Mouse (Mus musculus): Measurements from ENCODE around the gene Timm29. TPM values are rescaled to one million over a fixed set of nuclear protein-coding genes. Genes with fewer than 3 reads are reported as not detected.

Timm29 gene
- polyA plus RNA-seq, 1 experiment = 14.7 TPM

DNA sequence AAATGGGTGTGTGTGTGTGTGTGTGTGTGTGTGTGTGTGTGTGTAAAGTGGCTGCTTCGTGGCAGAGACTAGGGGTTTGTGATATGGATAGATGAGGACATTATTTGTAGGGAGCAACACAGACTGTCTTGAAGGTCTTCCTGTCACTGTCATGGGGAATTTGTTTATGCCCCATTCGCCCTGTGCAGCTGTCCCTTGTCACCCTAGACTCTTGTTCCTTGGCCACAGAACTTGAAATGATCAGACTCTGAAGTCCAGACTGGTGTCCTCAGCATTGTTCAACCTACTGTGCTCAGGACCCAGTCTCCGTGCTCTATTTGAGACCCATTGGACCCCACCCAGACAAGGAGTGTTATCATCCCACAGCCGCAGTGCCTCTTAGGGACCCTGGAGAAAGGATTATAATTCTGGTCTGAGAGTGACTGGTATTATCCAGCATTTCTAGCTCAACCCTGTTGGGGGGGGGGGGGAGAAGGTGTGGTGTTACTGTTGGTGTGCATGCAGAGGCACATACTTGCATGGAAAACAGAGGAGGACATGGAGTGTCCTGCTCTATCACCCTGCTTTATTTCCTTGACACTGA lies 27.4 kb upstream of the Timm29 start:
- Histone ChIP-seq H3K36me3 (ENCODE audit: control insufficient read depth, insufficient read depth, low read length) (peaks cover 7% of the 10 kb centered on the region), H3K27ac (ENCODE audit: insufficient read depth, low read depth, low read length) (no peak overlapping the region), H3K27me3 (ENCODE audit: control insufficient read depth, insufficient read depth, low read length) (no peaks in the 10 kb centered on the region), H3K4me3 (ENCODE audit: low read depth, low read length) (no peak overlapping the region), H3K4me1 (ENCODE audit: control insufficient read depth, insufficient read depth, insufficient read length, low read length) (no peaks in the 10 kb centered on the region; the same call in 1 of the 2 replicates)
- WGBS = 69% methylated on average over 4 of the region's 4 CpGs
- TF ChIP-seq POLR2A (IDR thresholded peaks at IDR 0.05; ENCODE audit: low read depth, low read length) (no peak), CTCF (IDR thresholded peaks at IDR 0.05; ENCODE audit: extremely low read depth, insufficient read length, insufficient replicate concordance, low read depth, low read length) (no peak)

DNA sequence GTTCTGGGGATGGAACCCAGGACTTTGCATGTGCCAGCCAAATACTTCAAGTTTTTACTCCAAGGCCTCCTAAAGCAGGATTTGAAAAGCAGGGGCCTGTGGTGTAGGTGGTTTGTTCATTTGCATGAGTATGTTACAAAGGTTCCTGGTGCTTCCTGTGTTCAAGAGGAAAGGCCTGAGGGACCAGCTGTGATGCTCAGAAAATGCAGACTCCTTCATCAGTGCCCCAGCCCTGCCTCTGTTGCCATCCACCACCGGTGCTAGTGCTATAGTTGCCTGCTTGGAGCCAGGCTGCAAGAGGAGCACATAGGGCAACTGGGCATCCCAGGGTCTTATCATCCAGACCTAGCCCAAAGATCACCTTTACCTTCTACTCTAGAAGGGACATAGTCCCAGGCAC lies 26.0 kb upstream of the Timm29 start:
- TF ChIP-seq CTCF (IDR thresholded peaks at IDR 0.05; ENCODE audit: extremely low read depth, insufficient read length, insufficient replicate concordance, low read depth, low read length) (no peak), POLR2A (IDR thresholded peaks at IDR 0.05; ENCODE audit: low read depth, low read length) (no peak)
- Histone ChIP-seq H3K27ac (ENCODE audit: insufficient read depth, low read depth, low read length) (no peak overlapping the region), H3K36me3 (ENCODE audit: control insufficient read depth, insufficient read depth, low read length) (peaks cover 11% of the 10 kb centered on the region), H3K4me1 (ENCODE audit: control insufficient read depth, insufficient read depth, insufficient read length, low read length) (no peaks in the 10 kb centered on the region; the same call in 1 of the 2 replicates), H3K27me3 (ENCODE audit: control insufficient read depth, insufficient read depth, low read length) (no peaks in the 10 kb centered on the region), H3K4me3 (ENCODE audit: low read depth, low read length) (no peak overlapping the region)
- 84% methylated on average over 1 of the region's 1 CpGs for WGBS

DNA sequence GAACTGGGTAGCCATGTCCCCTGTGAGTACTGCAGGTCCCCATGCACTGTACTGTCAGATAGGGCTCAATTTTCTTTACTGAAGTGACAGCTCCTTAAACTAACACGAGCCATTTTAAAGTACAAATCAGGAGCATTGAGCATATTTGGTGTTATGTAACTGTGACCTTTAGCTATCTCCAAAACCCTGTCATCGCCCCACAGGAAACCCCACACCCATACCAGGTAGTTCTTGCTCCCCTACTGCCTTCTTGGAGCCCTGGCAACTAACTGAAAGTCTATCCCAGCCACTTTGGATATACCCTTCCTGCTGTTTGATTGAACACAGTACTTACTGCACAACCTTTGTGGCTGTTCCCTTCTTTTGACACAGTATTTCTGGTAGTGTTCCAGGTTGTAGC lies 25.5 kb upstream of the Timm29 start:
- TF ChIP-seq CTCF (IDR thresholded peaks at IDR 0.05; ENCODE audit: extremely low read depth, insufficient read length, insufficient replicate concordance, low read depth, low read length) (no peak), POLR2A (IDR thresholded peaks at IDR 0.05; ENCODE audit: low read depth, low read length) (no peak)
- peaks cover 14% of the 10 kb centered on the region for H3K36me3 ChIP-seq (ENCODE audit: control insufficient read depth, insufficient read depth, low read length)

DNA sequence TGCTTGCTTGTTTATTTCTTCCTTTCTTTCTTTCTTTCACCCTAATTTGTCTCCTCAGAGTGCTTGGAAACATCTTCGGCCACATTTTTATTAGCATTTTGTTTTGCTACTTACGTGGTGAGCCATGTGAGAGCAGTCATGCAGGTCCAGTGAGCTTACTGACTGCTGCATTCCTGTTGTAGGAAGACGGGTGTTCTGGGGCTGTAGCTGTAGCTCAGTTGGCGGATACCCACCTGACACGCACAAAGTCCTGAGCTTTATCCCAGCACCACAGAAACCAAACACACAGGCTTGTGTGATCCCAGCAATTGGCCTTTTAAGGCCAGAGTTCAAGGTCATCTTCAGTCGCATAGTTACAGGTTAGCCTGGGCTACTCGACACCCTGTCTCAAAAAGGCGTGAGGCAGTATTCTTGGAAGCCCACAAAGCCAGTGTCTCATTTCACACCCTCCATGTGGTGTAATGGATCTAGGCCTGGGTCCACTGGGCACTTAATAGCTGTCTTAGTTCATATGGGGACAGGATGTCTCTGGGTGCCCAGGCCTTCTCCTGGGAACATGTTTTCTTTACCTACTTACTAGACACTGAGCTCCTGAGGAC lies 23.8 kb upstream of the Timm29 start:
- Histone ChIP-seq H3K4me3 (ENCODE audit: low read depth, low read length) (no peak overlapping the region), H3K27ac (ENCODE audit: insufficient read depth, low read depth, low read length) (no peak overlapping the region), H3K27me3 (ENCODE audit: control insufficient read depth, insufficient read depth, low read length) (no peaks in the 10 kb centered on the region), H3K36me3 (ENCODE audit: control insufficient read depth, insufficient read depth, low read length) (peaks cover 21% of the 10 kb centered on the region), H3K4me1 (ENCODE audit: control insufficient read depth, insufficient read depth, insufficient read length, low read length) (no peaks in the 10 kb centered on the region; the same call in 1 of the 2 replicates)
- TF ChIP-seq POLR2A (IDR thresholded peaks at IDR 0.05; ENCODE audit: low read depth, low read length) (no peak), CTCF (IDR thresholded peaks at IDR 0.05; ENCODE audit: extremely low read depth, insufficient read length, insufficient replicate concordance, low read depth, low read length) (no peak)
- WGBS = 86% methylated on average over 8 of the region's 8 CpGs

More for the DNA sequence above, 25.5 kb upstream of the Timm29 start:
- no peak overlapping the region for H3K4me3 ChIP-seq (ENCODE audit: low read depth, low read length)
- H3K27me3 ChIP-seq (ENCODE audit: control insufficient read depth, insufficient read depth, low read length) = no peaks in the 10 kb centered on the region
- no peaks in the 10 kb centered on the region; the same call in 1 of the 2 replicates for H3K4me1 ChIP-seq (ENCODE audit: control insufficient read depth, insufficient read depth, insufficient read length, low read length)
- no peak overlapping the region for H3K27ac ChIP-seq (ENCODE audit: insufficient read depth, low read depth, low read length)
- 62% methylated on average over 2 of the region's 2 CpGs for WGBS

DNA sequence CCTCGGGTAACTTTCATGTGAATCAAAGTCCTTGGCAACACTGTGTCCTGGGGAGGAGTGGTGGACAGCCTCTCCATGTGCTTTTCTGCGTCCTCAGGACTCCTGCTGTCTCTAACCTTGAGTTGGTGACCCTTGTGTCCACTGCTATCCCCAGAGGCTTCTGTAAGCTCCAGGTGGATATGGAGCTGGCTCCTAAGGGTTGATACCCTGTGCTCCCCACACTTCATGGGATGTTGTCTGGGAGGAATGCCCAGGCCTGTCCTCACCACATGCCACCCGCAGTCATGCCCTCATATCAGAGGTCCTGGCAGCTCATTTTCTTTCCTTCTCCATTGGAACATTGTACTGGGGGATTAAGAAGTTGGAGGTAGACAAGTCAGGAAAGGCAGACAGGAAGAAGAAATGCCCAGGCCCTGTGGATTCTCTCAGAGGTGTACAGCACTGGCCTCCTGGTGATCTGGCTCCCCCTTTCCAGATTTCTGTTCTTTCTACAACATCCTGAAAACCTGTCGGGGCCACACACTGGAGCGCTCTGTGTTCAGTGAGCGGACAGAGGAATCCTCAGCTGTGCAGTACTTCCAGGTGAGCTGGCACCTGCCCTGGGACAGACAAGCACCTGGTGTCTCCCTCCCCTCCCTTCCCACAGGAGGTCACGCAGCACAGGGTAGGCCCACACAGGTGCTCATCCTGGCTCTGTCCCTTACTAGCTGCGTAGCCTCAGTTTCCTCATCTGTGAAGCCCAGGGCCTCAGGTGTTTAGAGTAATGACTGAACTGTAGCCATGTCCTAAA lies 18.3 kb upstream of the Timm29 start:
- peaks cover 39% of the 10 kb centered on the region for H3K36me3 ChIP-seq (ENCODE audit: control insufficient read depth, insufficient read depth, low read length)
- H3K4me3 ChIP-seq (ENCODE audit: low read depth, low read length) = no peak overlapping the region
- no peaks in the 10 kb centered on the region for H3K4me1 ChIP-seq (ENCODE audit: control insufficient read depth, insufficient read depth, insufficient read length, low read length)
- TF ChIP-seq CTCF (IDR thresholded peaks at IDR 0.05; ENCODE audit: extremely low read depth, insufficient read length, insufficient replicate concordance, low read depth, low read length) (no peak), POLR2A (IDR thresholded peaks at IDR 0.05; ENCODE audit: low read depth, low read length) (no peak)
- no peak overlapping the region for H3K27ac ChIP-seq (ENCODE audit: insufficient read depth, low read depth, low read length)
- no peaks in the 10 kb centered on the region for H3K27me3 ChIP-seq (ENCODE audit: control insufficient read depth, insufficient read depth, low read length)
- WGBS = 94% methylated on average over 8 of the region's 8 CpGs

DNA sequence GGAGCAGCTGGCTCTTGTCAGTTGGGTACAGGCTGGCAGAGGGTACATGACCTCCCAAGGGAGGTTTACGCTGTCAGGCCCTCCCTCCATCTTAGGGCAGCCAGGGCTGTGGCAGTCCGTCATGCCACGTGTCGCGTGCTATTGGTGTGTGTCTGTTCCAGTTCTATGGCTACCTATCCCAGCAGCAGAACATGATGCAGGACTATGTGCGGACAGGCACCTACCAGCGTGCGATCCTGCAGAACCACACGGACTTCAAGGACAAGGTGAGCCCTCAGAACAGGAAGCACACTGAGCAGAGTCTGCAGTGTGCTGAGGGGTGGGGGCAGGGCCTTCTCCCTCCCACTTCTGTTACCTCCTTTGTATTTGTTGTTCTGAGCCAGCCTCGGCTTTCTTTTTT lies 17.3 kb upstream of the Timm29 start:
- no peaks in the 10 kb centered on the region for H3K4me1 ChIP-seq (ENCODE audit: control insufficient read depth, insufficient read depth, insufficient read length, low read length)
- 94% methylated on average over 10 of the region's 10 CpGs for WGBS
- H3K27me3 ChIP-seq (ENCODE audit: control insufficient read depth, insufficient read depth, low read length) = no peaks in the 10 kb centered on the region
- TF ChIP-seq POLR2A (IDR thresholded peaks at IDR 0.05; ENCODE audit: low read depth, low read length) (no peak), CTCF (IDR thresholded peaks at IDR 0.05; ENCODE audit: extremely low read depth, insufficient read length, insufficient replicate concordance, low read depth, low read length) (no peak)
- no peak overlapping the region for H3K4me3 ChIP-seq (ENCODE audit: low read depth, low read length)
- peaks cover 39% of the 10 kb centered on the region for H3K36me3 ChIP-seq (ENCODE audit: control insufficient read depth, insufficient read depth, low read length)
- H3K27ac ChIP-seq (ENCODE audit: insufficient read depth, low read depth, low read length) = no peak overlapping the region

DNA sequence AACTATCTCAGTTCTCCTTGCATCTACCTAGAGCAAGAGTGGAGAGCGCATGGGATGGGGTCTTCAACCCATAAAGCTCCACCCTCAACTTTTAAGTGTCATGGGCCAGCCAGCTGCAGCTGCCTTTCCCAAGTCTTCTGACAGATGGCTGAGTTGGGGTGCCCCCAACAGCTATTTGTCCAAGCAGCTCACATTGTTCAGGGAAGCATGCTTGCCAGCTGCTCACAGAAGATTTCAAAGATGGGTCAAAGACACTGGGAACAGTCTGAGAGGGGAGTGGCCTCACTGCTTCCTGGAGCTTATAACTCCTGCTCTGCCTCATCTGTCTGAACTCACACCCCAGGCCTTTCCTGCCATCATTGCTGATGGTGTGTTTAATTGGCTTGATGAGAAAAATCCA lies 16.2 kb upstream of the Timm29 start:
- no peak for TF ChIP-seq POLR2A (IDR thresholded peaks at IDR 0.05; ENCODE audit: low read depth, low read length)
- WGBS = 97% methylated on average over 1 of the region's 1 CpGs
- no peaks in the 10 kb centered on the region for H3K27me3 ChIP-seq (ENCODE audit: control insufficient read depth, insufficient read depth, low read length)
- H3K4me3 ChIP-seq (ENCODE audit: low read depth, low read length) = no peak overlapping the region
- peaks cover 41% of the 10 kb centered on the region for H3K36me3 ChIP-seq (ENCODE audit: control insufficient read depth, insufficient read depth, low read length)
- H3K27ac ChIP-seq (ENCODE audit: insufficient read depth, low read depth, low read length) = no peak overlapping the region
- no peaks in the 10 kb centered on the region for H3K4me1 ChIP-seq (ENCODE audit: control insufficient read depth, insufficient read depth, insufficient read length, low read length)

All from small intestine, adult 2 months (tissue).